Mouse (Mus musculus): ENCODE results near the gene Rdh7. TPM values are rescaled to one million over a fixed set of nuclear protein-coding genes. Genes with fewer than 3 reads are reported as not detected.

Gene Rdh7
- polyA plus RNA-seq, 1 experiment: not detected

- H3K36me3 ChIP-seq (ENCODE audit: control insufficient read depth, insufficient read depth): no peaks in the 10 kb centered on the region
- H3ac ChIP-seq (ENCODE audit: control insufficient read depth, insufficient read length): no peak overlapping the region
- no peaks in the 10 kb centered on the region for H3K79me2 ChIP-seq (ENCODE audit: control insufficient read depth, insufficient read depth)
- no peak overlapping the region for H3K4me3 ChIP-seq
- TF ChIP-seq TCF3 (IDR thresholded peaks at IDR 0.05; ENCODE audit: insufficient read length, low read depth) (peak; percentile 54), MYOG (IDR thresholded peaks at IDR 0.05; ENCODE audit: control insufficient read depth in 1 of 3, insufficient read depth in 1 of 3, insufficient read length in 2 of 3, low read depth in 2 of 3) (peak in 2 of 3 experiments; percentile 72 to 75), CEBPB (IDR thresholded peaks at IDR 0.05; ENCODE audit: insufficient read depth, poor library complexity, severe bottlenecking) (peak; percentile 51; the same call in 1 of the 2 replicates), POLR2AphosphoS2 (IDR thresholded peaks at IDR 0.05; ENCODE audit: insufficient read length, low read depth) (no peak), MYOD1 (IDR thresholded peaks at IDR 0.05; ENCODE audit: control insufficient read depth in 1 of 3, insufficient read length in 2 of 3, low read depth in 2 of 3) (peak in 2 of 3 experiments; percentile 84 to 85), POLR2A (IDR thresholded peaks at IDR 0.05; ENCODE audit: insufficient read length, low read depth) (no peak), TCF12 (IDR thresholded peaks at IDR 0.05; ENCODE audit: insufficient read depth, poor library complexity, severe bottlenecking) (peak; percentile 70), E2F4 (IDR thresholded peaks at IDR 0.05; ENCODE audit: insufficient read depth) (no peak)
- no peaks in the 10 kb centered on the region for H3K27me3 ChIP-seq (ENCODE audit: control insufficient read depth, insufficient read depth, insufficient read length)
- H3K4me2 ChIP-seq (ENCODE audit: low read depth): peak overlapping the region; percentile 35
Observed at GRCm38 (mm10) chr10:127932290-127932926, 43.8 kb upstream of the Rdh7 start.

DNA sequence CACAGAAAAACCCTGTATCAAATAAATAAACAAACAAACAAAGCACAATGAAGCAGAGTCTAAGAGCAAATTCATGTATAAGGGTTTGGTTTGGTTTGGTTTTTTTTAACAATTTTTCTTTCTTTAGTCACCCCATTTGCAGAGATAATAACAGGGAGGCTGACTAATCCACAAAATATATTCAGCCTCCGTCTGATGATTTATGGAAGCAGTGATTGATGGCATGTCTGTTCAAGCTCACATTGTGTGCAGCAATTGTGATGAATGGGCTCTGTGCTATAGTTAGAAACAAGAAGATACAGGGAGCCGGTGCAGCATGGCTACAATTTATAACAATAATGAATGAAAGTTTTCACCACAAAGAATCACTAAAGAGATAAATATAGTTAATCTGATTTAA is 39.1 kb upstream of the Rdh7 start:
- H3ac ChIP-seq (ENCODE audit: control insufficient read depth, insufficient read length): no peak overlapping the region
- H3K4me2 ChIP-seq (ENCODE audit: low read depth): no peak overlapping the region
- H3K27me3 ChIP-seq (ENCODE audit: control insufficient read depth, insufficient read depth, insufficient read length): no peaks in the 10 kb centered on the region
- H3K36me3 ChIP-seq (ENCODE audit: control insufficient read depth, insufficient read depth): no peaks in the 10 kb centered on the region
- H3K4me3 ChIP-seq: no peak overlapping the region
- H3K79me2 ChIP-seq (ENCODE audit: control insufficient read depth, insufficient read depth): no peaks in the 10 kb centered on the region
- TF ChIP-seq MYOD1 (IDR thresholded peaks at IDR 0.05; ENCODE audit: control insufficient read depth in 1 of 3, insufficient read length in 2 of 3, low read depth in 2 of 3) (no peak), TCF3 (IDR thresholded peaks at IDR 0.05; ENCODE audit: insufficient read length, low read depth) (no peak), USF1 (IDR thresholded peaks at IDR 0.05; ENCODE audit: low read depth) (no peak)

DNA sequence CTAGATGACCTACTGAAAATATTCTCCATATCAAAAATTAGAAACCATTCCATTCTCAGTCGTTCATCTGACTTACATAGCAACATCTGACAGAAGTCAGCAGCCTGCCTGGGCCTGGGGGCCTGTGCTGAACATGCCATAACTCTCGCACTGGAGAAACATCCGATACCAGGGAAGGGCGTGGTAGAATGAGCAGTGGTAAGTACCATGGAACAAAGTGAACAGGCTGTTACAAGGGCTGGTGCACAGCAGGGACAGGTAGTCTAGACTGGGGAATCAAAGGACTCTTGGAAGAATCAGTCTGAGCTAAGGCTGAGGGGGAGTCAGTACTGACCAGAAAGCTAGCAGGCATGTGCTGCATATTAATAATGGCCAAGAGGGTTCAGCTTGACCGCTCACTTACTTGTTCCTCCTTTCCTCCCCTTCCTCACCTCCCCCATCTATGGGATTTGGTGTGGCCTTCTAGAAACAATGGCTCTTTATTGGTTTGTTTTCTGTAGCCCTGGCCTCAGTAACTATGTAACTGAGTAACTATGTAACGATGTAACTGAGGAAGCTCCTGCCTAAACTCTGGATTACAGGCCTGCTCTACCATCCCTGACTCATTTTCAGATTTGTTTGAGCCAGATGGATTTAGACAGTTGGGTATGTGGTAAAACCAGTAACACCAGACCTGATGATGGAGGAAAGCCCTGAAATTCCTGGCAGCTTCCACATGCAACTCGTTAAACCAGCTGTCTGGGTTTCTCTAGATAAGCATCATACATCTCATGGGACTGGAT is 36.2 kb upstream of the Rdh7 start:
- H3ac ChIP-seq (ENCODE audit: control insufficient read depth, insufficient read length): no peak overlapping the region
- peak in 1 of 3 experiments; percentile 17 for TF ChIP-seq MYOG (IDR thresholded peaks at IDR 0.05; ENCODE audit: control insufficient read depth in 1 of 3, insufficient read depth in 1 of 3, insufficient read length in 2 of 3, low read depth in 2 of 3)
- TF ChIP-seq USF1 (IDR thresholded peaks at IDR 0.05; ENCODE audit: low read depth): no peak
- TF ChIP-seq MAX (IDR thresholded peaks at IDR 0.05; ENCODE audit: low read depth): no peak
- peak; percentile 45 to 73 (median 66) for TF ChIP-seq MYOD1 (IDR thresholded peaks at IDR 0.05; ENCODE audit: control insufficient read depth in 1 of 3, insufficient read length in 2 of 3, low read depth in 2 of 3)
- TF ChIP-seq POLR2A (IDR thresholded peaks at IDR 0.05; ENCODE audit: insufficient read length, low read depth): no peak
- no peak for TF ChIP-seq TCF12 (IDR thresholded peaks at IDR 0.05; ENCODE audit: insufficient read depth, poor library complexity, severe bottlenecking)
- TF ChIP-seq SRF (IDR thresholded peaks at IDR 0.05; ENCODE audit: control insufficient read depth, insufficient read length, low read depth): no peak
- TF ChIP-seq POLR2AphosphoS2 (IDR thresholded peaks at IDR 0.05; ENCODE audit: insufficient read length, low read depth): no peak
- TF ChIP-seq E2F4 (IDR thresholded peaks at IDR 0.05; ENCODE audit: insufficient read depth): no peak
- no peak for TF ChIP-seq REST (IDR thresholded peaks at IDR 0.05; ENCODE audit: insufficient read depth, insufficient read length)
- H3K36me3 ChIP-seq (ENCODE audit: control insufficient read depth, insufficient read depth): no peaks in the 10 kb centered on the region
- H3K4me2 ChIP-seq (ENCODE audit: low read depth): peak overlapping the region; percentile 47
- no peak overlapping the region for H3K4me3 ChIP-seq
- H3K79me2 ChIP-seq (ENCODE audit: control insufficient read depth, insufficient read depth): no peaks in the 10 kb centered on the region
- H3K27me3 ChIP-seq (ENCODE audit: control insufficient read depth, insufficient read depth, insufficient read length): no peaks in the 10 kb centered on the region

- Histone ChIP-seq H3K27me3 (ENCODE audit: control insufficient read depth, insufficient read depth, insufficient read length) (no peaks in the 10 kb centered on the region), H3K4me3 (no peak overlapping the region), H3K36me3 (ENCODE audit: control insufficient read depth, insufficient read depth) (no peaks in the 10 kb centered on the region), H3K4me2 (ENCODE audit: low read depth) (no peak overlapping the region), H3K79me2 (ENCODE audit: control insufficient read depth, insufficient read depth) (no peaks in the 10 kb centered on the region), H3ac (ENCODE audit: control insufficient read depth, insufficient read length) (no peak overlapping the region)
- no peak for TF ChIP-seq CEBPB (IDR thresholded peaks at IDR 0.05; ENCODE audit: insufficient read depth, poor library complexity, severe bottlenecking)
- no peak for TF ChIP-seq TCF12 (IDR thresholded peaks at IDR 0.05; ENCODE audit: insufficient read depth, poor library complexity, severe bottlenecking)
- no peak for TF ChIP-seq MYOG (IDR thresholded peaks at IDR 0.05; ENCODE audit: control insufficient read depth in 1 of 3, insufficient read depth in 1 of 3, insufficient read length in 2 of 3, low read depth in 2 of 3)
- TF ChIP-seq MAX (IDR thresholded peaks at IDR 0.05; ENCODE audit: low read depth): no peak
- no peak for TF ChIP-seq REST (IDR thresholded peaks at IDR 0.05; ENCODE audit: insufficient read depth, insufficient read length)
- TF ChIP-seq SRF (IDR thresholded peaks at IDR 0.05; ENCODE audit: control insufficient read depth, insufficient read length, low read depth): no peak
- TF ChIP-seq MYOD1 (IDR thresholded peaks at IDR 0.05; ENCODE audit: control insufficient read depth in 1 of 3, insufficient read length in 2 of 3, low read depth in 2 of 3): no peak
- no peak for TF ChIP-seq POLR2AphosphoS2 (IDR thresholded peaks at IDR 0.05; ENCODE audit: insufficient read length, low read depth)
- TF ChIP-seq POLR2A (IDR thresholded peaks at IDR 0.05; ENCODE audit: insufficient read length, low read depth): no peak
- TF ChIP-seq E2F4 (IDR thresholded peaks at IDR 0.05; ENCODE audit: insufficient read depth): no peak
- TF ChIP-seq USF1 (IDR thresholded peaks at IDR 0.05; ENCODE audit: low read depth): no peak
- TF ChIP-seq TCF3 (IDR thresholded peaks at IDR 0.05; ENCODE audit: insufficient read length, low read depth): no peak
Observed at GRCm38 (mm10) chr10:127923024-127923423, 34.4 kb upstream of the Rdh7 start.

All from myocyte (in vitro differentiated cells).